Mouse (Mus musculus) liver, embryonic 15.5 days (tissue): ENCODE data around the gene Inca1. TPM values are rescaled to one million over a fixed set of nuclear protein-coding genes. Genes with fewer than 3 reads are reported as not detected.

ENCODE experiments used
- ATAC-seq: fragments of 200-750 bp; cut with Nextera tagmentation; 2 replicates; pipeline ENCODE4 v1.8.0; 2017; ENCODE audit warnings: moderate number of reproducible peaks, mild to moderate bottlenecking, moderate library complexity; ENCODE audit not compliant: insufficient read depth
- H3K27ac ChIP-seq: fragments of 300-500 bp; sonication (generic); replicated peaks from 2 replicates; pipeline ENCODE4 v1.5.1; 2015; ENCODE audit warnings: mild to moderate bottlenecking, inconsistent platforms
- H3K27me3 ChIP-seq: fragments of 300-500 bp; sonication (generic); 2 replicates; pipeline ENCODE4 v1.6.1; 2015; ENCODE audit warnings: mild to moderate bottlenecking, inconsistent platforms
- H3K36me3 ChIP-seq: fragments of 300-500 bp; sonication (generic); replicated peaks from 2 replicates; pipeline ENCODE4 v1.6.1; 2015; ENCODE audit warnings: moderate library complexity, mild to moderate bottlenecking, inconsistent platforms
- H3K4me1 ChIP-seq: fragments of 300-500 bp; sonication (generic); replicated peaks from 2 replicates; pipeline ENCODE4 v1.6.1; 2015; ENCODE audit warnings: inconsistent platforms
- H3K4me2 ChIP-seq: fragments of 300-500 bp; sonication (generic); 2 replicates; pipeline ENCODE4 v1.6.1; 2015; ENCODE audit warnings: moderate library complexity, mild to moderate bottlenecking, inconsistent platforms
- H3K4me3 ChIP-seq: fragments of 300-500 bp; sonication (generic); replicated peaks from 2 replicates; pipeline ENCODE4 v1.5.1; 2015; ENCODE audit warnings: mild to moderate bottlenecking, inconsistent platforms
- H3K9ac ChIP-seq: fragments of 300-500 bp; sonication (generic); 2 replicates; pipeline ENCODE4 v1.6.1; 2015; ENCODE audit warnings: moderate library complexity, mild to moderate bottlenecking, inconsistent platforms
- H3K9me3 ChIP-seq: fragments of 300-500 bp; sonication (generic); replicated peaks from 2 replicates; pipeline ENCODE4 v1.6.1; 2016; ENCODE audit warnings: inconsistent platforms
- WGBS: fragments of 180-500 bp; shearing (Covaris S2); methylation state at CpG from one replicate; pipeline ENCODE4 v1.1.7; 2015; ENCODE audit warnings: mixed read lengths; ENCODE audit not compliant: insufficient replicate concordance; 5-methylcytosine and 5-hydroxymethylcytosine counted together
- polyA plus RNA-seq: library from polyadenylated mRNA; unstranded; fragments of >200 nt; fragmentation: Nextera tagmentation; extraction: Ambion mirVana; gene quantifications from 2 replicates; pipeline ENCODE4 v1.2.1, GENCODE M21; 2015

Inca1 gene
- polyA plus RNA-seq, 1 experiment from 2014 or later: 1.3 TPM

DNA sequence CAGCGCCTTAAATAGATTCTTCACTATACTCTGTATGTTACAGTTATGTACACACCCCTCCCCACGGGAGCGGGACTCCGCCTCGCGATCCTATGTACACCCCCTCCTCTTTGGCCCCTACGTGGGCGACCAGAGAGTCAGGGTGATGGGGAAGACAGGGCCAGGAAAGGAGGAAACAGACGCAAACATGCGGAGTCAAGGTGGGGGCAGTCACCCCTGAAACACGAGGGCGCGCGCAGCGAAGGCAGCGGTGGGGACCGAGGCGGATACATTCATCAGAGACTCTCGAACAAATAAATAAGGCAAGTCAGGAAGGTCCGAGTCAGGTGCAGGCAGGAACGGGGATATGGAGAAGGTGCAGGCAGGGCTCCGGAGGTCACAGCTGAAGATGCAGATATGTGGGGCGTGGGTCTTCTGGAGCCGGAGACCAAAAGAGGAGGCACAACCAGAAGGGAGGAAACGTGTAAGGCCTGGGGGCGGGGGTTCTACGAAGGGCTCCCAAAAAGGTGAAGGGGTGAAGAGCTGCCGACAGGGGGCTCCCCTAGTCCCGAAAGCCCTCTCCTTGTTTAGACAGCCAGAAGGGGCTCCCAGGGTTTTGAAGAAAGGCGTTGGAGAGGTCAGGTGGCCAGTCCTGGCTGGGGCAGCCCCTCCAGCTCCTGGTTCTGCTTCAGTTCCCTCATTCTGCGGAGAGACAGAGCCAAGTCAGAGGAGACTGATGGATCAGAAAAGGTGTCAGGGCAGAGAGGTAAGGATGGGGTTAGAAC is 30.2 kb downstream of the Inca1 start:
- peak overlapping the region; percentile 98 for H3K4me2 ChIP-seq

DNA sequence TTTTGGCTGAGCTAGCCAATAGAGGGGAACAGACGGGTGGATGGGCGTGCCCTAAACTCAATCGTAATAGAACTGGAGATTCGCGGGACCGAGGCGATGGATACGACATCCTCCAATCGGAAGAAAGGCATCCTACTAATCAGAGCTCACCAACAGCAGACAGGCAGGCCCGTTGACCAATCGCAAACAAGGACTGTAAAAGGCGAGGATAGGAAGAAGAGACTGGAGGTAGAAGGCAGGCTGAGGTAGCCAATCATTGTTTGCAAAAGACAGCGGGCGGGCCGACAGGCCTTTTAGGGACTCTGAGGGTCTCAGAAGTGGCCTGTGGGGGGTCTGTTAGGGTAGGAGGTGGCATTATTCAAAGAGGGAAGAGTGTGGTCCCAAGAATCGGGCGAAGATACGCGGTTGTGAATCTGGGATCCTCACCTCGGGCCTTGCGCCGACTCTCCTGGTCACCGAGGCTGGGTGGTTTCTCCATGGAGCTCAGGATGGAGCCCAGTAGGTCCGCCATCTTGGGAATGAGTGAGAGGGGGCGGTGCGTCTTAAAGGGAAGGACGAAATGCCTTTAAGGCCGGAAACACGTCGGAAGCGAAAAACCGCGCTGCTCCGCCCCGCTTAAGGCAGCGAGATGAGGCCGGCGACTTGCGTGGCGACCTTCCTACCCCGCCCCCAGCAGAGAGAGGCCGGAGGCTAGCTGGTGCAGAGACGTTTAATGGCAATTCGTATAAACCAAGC is 31.0 kb downstream of the Inca1 start, which contains the start of gene Spag7:
Gene Spag7, minus strand, starts transcription at position 646 of the 735 bp plus-strand sequence.
- H3K9me3 ChIP-seq: no peaks in the 10 kb centered on the region
- H3K9ac ChIP-seq: peak within 1 kb of the TSS; percentile 78
- ATAC-seq: peak; percentile 92
- peak within 1 kb of the TSS; percentile 98 for H3K4me2 ChIP-seq
- no peaks in the 10 kb centered on the region for H3K27me3 ChIP-seq
- under 1% methylated on average over 44 of the region's 44 CpGs for WGBS
- peak within 1 kb of the TSS; percentile 79 for H3K4me3 ChIP-seq
- H3K4me1 ChIP-seq: peaks cover 47% of the 10 kb centered on the region
- peak within 1 kb of the TSS; percentile 98 for H3K27ac ChIP-seq
- H3K36me3 ChIP-seq: peaks cover 38% of the 10 kb centered on the region

More for the DNA sequence above, 30.2 kb downstream of the Inca1 start:
- Histone ChIP-seq H3K9me3 (no peaks in the 10 kb centered on the region), H3K27me3 (no peaks in the 10 kb centered on the region), H3K9ac (peak overlapping the region; percentile 78), H3K36me3 (peaks cover 33% of the 10 kb centered on the region), H3K27ac (peak overlapping the region; percentile 98), H3K4me3 (peak overlapping the region; percentile 79), H3K4me1 (peaks cover 47% of the 10 kb centered on the region)
- WGBS: under 1% methylated on average over 31 of the region's 31 CpGs
- peak; percentile 0; the same call in 1 of the 2 replicates for ATAC-seq

DNA sequence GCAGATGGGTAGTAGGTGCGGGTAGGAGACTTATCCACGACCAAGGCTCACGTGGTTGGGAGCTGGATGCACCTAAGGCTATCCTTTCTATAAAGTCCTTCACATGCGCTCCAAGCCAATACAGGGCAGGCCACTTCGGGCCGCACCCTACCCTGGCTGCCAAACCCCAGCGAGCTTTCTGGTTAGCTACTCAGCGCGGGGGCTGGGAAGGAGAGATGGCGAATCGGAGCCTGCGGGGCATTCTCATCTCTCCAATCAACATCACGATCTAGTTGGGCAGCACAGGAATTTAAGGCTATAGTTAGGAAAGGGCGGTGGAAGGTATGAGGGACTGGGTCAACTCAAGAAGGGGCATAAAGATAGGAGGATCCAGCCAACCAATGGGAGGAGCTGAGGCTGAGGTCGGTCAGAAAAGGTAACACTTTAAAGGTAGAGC is 31.6 kb downstream of the Inca1 start:
- Histone ChIP-seq H3K36me3 (peaks cover 41% of the 10 kb centered on the region), H3K9ac (peak overlapping the region; percentile 78), H3K27me3 (no peaks in the 10 kb centered on the region), H3K4me2 (peak overlapping the region; percentile 98), H3K27ac (peak overlapping the region; percentile 98), H3K9me3 (no peaks in the 10 kb centered on the region), H3K4me1 (peaks cover 47% of the 10 kb centered on the region), H3K4me3 (peak overlapping the region; percentile 79)
- ATAC-seq: peak; percentile 67
- WGBS: 2% methylated on average over 15 of the region's 15 CpGs

DNA sequence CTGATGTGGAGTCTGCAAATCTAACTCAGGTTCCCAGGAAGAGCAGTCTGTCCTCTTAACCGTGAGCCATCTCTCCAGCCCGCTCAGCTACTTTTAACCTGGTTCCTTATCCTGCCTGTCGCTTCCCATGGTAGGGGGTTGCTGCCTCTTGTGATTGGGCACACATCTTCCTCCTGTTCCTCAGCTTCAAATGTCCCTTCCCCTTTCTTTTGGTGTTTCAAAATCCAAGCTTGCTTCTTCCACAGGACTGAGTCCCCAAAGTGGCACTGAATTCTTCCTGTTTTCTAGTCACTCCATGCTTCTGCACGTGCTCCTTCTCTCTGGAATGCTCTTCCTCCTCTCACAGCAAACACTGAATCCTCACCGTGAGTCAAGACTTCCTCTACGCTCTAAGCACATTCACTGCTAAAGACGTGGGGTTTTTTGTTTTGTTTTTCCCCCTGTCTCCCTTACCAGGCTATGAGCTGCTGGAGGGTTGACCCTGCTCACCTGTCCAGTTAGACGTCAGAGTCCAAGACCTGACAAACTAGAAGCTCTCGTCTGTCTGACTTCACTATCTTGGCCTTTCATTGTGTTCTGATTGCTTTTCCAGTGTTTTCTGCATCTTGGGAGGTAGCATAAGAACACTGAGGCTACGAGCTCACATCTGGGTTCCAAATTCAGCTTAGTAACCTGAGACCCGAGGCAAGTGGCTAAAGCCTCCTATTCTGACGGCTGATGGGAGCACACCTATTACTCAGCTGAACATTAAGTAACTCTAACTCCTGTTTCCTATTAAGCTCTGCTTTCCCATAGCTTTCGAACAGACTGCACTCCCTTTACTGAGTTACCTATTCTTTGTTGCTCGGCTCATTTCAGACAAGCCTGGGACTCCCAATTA is 32.4 kb downstream of the Inca1 start:
- peak overlapping the region; percentile 98 for H3K4me2 ChIP-seq
- H3K36me3 ChIP-seq: peaks cover 49% of the 10 kb centered on the region
- 62% methylated on average over 14 of the region's 14 CpGs for WGBS
- H3K9me3 ChIP-seq: no peaks in the 10 kb centered on the region
- H3K4me1 ChIP-seq: peaks cover 47% of the 10 kb centered on the region
- H3K9ac ChIP-seq: peak overlapping the region; percentile 78
- peak overlapping the region; percentile 79 for H3K4me3 ChIP-seq
- no peaks in the 10 kb centered on the region for H3K27me3 ChIP-seq
- no peak for ATAC-seq
- H3K27ac ChIP-seq: peak overlapping the region; percentile 98

DNA sequence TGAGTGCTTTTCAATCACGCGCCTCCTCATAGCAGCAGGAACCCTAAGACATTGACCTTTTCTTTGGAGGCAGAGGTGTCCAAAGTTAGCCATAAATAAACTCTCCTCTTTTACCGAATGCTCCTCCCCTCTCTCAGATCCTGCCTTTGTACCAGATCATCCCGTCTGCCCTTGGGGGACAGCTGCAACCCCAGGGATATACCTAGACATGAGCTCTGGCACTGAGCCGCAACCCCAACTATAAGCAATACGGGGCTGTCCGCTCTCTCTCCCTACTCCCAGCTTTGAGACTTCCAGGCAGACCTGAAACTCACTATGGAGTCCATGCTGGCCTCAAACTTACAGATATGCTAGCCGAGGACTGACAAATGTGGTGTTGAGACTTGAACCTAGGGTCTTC is 33.3 kb downstream of the Inca1 start:
- Histone ChIP-seq H3K9ac (no peak overlapping the region; the same call in 1 of the 2 replicates), H3K27ac (0 out of 2 replicates have a peak overlapping the region, but pooled peaks have one; percentile 19), H3K36me3 (peaks cover 54% of the 10 kb centered on the region), H3K27me3 (no peaks in the 10 kb centered on the region), H3K4me1 (peaks cover 45% of the 10 kb centered on the region), H3K4me2 (peak overlapping the region; percentile 98; the same call in 1 of the 2 replicates), H3K9me3 (no peaks in the 10 kb centered on the region), H3K4me3 (no peak overlapping the region)
- ATAC-seq: no peak
- WGBS: 89% methylated on average over 8 of the region's 8 CpGs

DNA sequence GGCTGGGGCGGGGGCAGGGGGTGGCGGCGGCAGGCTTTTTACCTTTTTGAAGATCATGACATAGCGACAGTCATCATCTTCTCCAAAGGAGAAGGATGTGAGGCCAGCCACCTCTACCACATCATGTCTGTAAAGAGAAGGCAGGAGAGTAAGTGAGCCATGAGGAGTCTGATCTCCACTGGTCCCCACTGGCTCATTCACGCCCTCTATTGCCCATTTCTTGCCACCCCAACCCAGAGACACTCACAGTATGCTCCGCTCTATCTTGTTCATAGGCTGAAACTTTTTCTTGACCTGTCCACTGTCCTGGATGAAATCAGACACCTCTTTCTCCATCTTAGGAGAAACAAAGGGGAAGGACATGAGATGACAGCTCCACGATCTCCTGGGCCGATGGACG is 35.2 kb downstream of the Inca1 start:
- no peak for ATAC-seq
- Histone ChIP-seq H3K9ac (no peak overlapping the region), H3K4me2 (no peak overlapping the region), H3K36me3 (peaks cover 52% of the 10 kb centered on the region), H3K27ac (no peak overlapping the region), H3K27me3 (no peaks in the 10 kb centered on the region), H3K4me3 (no peak overlapping the region), H3K9me3 (no peaks in the 10 kb centered on the region), H3K4me1 (peaks cover 29% of the 10 kb centered on the region)
- WGBS: 89% methylated on average over 9 of the region's 9 CpGs

DNA sequence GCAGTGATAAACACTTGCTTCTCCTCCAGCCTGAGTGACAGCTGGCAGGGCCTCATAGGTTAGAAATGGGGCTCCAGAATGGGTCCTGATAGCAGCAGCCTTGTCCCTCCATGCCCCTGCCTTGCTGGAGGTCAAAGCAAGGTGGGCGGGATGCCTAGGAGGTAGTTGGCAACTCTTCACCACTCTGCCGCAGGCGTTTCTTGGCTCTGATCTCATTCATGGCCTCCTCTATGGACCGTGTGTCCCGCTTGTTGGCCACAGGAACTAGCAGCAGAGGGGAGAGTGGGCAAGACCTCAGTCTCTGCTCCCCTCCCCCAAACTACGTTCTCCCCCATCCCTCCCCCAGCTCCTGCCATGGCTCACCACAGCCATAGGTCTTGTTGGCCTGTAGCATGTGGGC is 36.0 kb downstream of the Inca1 start:
- no peak overlapping the region for H3K27ac ChIP-seq
- H3K4me1 ChIP-seq: peaks cover 26% of the 10 kb centered on the region
- no peak overlapping the region for H3K9ac ChIP-seq
- peaks cover 52% of the 10 kb centered on the region for H3K36me3 ChIP-seq
- ATAC-seq: no peak
- no peaks in the 10 kb centered on the region for H3K27me3 ChIP-seq
- 87% methylated on average over 6 of the region's 6 CpGs for WGBS
- no peak overlapping the region for H3K4me3 ChIP-seq
- no peaks in the 10 kb centered on the region for H3K9me3 ChIP-seq
- H3K4me2 ChIP-seq: no peak overlapping the region

DNA sequence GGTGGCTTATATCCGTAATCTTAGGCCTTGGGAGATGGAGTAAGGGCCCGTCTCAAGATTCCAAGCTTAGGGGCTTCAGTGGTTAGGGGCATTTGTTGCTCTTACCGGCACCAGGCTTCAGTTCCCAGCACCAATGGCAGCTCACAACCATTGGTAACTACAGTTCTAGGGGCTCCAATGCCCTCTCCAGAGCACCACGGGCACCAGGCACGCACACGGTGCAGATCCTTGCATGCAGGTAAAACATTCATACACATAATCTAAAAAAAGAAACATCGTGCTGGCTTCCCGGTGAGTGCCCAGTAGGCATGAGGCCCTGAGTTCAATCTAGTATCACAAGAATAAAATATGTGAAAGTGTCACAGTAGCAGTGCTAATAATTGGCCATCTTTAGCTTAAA is 36.9 kb downstream of the Inca1 start:
- no peak overlapping the region for H3K9ac ChIP-seq
- no peak overlapping the region for H3K27ac ChIP-seq
- H3K36me3 ChIP-seq: peaks cover 52% of the 10 kb centered on the region
- WGBS: 86% methylated on average over 8 of the region's 8 CpGs
- ATAC-seq: no peak
- peaks cover 24% of the 10 kb centered on the region for H3K4me1 ChIP-seq
- H3K9me3 ChIP-seq: no peaks in the 10 kb centered on the region
- no peak overlapping the region for H3K4me2 ChIP-seq
- H3K4me3 ChIP-seq: no peak overlapping the region
- H3K27me3 ChIP-seq: no peaks in the 10 kb centered on the region

DNA sequence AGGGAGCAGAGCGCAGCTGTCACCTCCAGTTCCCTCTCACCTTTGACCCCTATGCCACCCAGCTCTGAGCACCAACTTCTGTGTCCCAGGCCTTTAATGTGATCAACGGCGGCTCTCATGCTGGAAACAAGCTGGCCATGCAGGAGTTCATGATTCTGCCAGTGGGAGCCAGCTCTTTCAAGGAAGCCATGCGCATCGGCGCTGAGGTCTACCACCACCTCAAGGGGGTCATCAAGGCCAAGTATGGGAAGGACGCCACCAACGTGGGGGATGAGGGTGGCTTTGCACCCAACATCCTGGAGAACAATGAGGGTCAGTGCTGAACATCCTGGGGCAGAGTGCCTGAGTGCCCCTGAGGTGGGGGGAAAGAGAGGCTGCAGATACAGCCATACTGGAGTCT is 39.4 kb downstream of the Inca1 start:
- H3K4me2 ChIP-seq: no peak overlapping the region

DNA sequence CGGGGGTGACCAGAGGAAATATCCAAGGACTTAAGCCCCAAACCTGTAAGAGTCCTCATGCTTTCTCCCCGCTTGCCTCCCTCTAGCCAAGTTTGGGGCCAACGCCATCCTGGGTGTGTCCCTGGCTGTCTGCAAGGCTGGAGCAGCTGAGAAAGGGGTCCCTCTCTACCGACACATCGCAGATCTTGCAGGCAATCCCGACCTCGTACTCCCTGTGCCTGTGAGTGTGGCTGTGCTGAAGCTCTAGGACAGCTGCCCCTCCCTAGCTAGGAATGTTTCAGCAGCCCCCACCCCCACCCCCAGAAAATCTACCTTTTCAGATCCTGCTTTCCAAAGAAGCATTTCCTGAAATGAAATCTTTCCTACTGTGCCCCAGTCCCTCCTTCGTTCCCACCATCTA is 41.0 kb downstream of the Inca1 start:
- 69% methylated on average over 8 of the region's 8 CpGs for WGBS
- H3K9me3 ChIP-seq: no peaks in the 10 kb centered on the region
- peaks cover 22% of the 10 kb centered on the region for H3K36me3 ChIP-seq
- no peak overlapping the region for H3K27ac ChIP-seq
- H3K4me3 ChIP-seq: no peak overlapping the region
- H3K4me2 ChIP-seq: no peak overlapping the region
- H3K4me1 ChIP-seq: peaks cover 35% of the 10 kb centered on the region
- no peak for ATAC-seq
- peaks cover 16% of the 10 kb centered on the region for H3K27me3 ChIP-seq
- no peak overlapping the region for H3K9ac ChIP-seq

More for the DNA sequence above, 39.4 kb downstream of the Inca1 start:
- H3K27me3 ChIP-seq: peaks cover 15% of the 10 kb centered on the region
- WGBS: 89% methylated on average over 8 of the region's 8 CpGs
- no peak for ATAC-seq
- peaks cover 39% of the 10 kb centered on the region for H3K36me3 ChIP-seq
- no peaks in the 10 kb centered on the region for H3K9me3 ChIP-seq
- no peak overlapping the region for H3K9ac ChIP-seq
- H3K27ac ChIP-seq: no peak overlapping the region
- H3K4me1 ChIP-seq: peaks cover 27% of the 10 kb centered on the region
- H3K4me3 ChIP-seq: no peak overlapping the region
